Mouse (Mus musculus): ENCODE measurements around the gene Cxcr6.

Cxcr6 gene

DNA sequence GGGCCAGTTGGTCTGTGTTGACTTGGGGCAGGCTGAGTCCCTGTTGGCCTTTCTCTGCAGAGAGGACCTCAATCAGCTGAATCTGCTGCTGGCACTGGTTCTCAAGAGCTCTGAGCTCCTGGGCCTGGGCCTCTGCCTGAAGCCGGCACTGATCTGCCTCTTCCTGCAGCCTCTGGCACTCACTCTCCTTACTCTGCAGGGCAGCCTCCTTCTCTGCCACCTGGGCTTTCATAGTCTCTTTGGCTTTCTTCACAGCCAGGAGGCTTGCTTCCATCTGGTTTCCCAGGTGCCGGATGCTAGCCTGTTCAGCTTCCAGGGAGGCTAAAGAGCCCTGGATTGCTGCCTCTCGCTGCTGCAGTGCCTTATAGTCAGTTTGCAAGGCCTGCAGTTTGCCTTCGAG lies 22.6 kb downstream of the Cxcr6 start:
- no peak for DNase-seq

DNA sequence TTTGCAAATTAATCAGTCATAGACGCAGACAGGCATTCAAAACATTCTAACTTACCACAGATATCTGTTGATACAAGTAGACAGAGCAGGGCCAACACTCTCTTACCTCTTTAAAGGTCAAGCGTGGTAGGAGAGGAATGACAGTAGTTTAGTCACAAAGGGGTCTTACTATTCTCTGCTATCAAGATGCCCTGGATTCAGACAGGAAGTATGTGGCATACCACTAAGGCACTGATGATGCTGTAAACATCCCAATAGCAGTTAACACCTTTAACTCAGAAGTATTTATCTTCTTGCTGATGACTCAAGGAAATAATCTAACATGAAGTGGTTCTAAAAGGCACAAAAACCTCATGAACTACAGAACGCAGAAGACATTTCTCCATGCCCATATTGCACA lies 29.6 kb downstream of the Cxcr6 start:
- DNase-seq = no peak

DNA sequence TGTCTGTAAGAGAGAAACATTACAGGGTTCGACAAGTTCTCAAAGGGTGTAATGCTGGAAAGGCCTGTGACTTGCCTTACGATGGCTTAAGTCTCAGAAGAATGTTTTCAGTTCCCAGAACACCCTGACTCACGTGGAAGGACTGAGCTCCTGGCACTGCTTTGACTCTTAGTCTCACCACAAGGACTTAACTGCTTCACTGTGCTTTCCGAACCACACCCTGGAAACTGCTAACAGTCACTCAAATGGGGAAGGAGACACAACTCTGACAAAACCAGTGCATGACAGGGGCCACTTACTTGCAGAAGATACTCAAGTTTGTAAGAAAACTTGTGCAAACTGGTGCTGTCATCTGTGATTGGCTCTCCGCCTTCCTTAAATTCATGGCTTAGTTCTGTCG lies 34.0 kb downstream of the Cxcr6 start:
- no peak for DNase-seq

DNA sequence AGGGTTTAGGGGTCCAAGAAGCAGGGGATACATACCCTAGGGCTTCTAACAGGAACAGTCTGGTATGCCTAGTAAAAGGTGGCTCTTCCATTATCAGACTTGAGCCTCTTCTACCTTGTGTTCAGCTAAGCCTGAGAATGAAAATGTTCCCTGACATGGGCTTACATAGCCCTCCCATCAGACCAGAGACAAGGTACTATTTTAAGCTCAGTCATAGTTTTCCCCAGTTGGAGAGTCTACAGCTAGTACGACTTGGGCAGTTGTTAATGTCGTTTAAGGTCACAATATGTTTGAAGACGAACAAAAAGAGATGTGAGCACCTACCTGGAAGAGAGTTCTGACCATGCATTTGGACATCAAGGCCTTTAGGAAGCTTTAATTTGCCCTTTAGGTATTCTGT lies 38.2 kb downstream of the Cxcr6 start:
- no peak for DNase-seq

DNA sequence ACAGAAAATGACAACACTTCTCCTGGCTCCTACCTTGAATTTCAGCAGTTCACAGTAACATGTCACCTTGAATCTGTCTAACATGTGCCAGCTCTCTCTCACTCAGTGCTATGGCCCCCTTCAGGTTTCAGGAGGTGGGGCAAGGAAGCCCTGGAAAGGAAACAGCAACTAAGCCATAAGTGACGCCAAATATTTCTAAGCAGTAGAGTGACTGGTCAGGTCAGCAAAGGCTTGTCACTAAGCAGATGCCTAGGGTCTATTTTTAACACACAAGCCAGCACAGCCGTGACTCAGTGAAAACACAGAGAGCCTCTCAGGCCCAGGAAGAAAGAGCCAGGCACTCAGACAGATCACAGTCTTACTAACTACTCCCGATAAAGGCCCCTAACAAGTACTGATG lies 38.8 kb downstream of the Cxcr6 start:
- no peak for DNase-seq

DNA sequence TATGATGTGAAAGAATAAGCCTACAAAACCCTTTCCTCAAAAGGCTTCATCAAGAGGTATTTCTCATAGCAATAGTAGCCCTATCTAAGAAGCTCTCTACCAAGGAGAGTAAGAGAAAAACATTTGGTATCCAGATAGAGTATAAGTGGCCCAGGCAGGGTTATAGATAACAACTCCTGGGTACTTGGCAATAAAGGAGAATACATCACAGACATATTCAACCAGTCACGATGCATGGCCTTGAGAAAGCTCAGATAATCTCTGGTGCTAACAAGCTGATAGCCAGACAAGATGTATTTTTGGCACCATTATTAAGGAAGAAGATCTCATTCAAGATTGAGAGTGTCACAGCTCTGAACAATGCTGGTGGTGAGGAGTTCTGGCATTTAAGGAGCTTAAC lies 40.2 kb downstream of the Cxcr6 start:
- no peak for DNase-seq

DNA sequence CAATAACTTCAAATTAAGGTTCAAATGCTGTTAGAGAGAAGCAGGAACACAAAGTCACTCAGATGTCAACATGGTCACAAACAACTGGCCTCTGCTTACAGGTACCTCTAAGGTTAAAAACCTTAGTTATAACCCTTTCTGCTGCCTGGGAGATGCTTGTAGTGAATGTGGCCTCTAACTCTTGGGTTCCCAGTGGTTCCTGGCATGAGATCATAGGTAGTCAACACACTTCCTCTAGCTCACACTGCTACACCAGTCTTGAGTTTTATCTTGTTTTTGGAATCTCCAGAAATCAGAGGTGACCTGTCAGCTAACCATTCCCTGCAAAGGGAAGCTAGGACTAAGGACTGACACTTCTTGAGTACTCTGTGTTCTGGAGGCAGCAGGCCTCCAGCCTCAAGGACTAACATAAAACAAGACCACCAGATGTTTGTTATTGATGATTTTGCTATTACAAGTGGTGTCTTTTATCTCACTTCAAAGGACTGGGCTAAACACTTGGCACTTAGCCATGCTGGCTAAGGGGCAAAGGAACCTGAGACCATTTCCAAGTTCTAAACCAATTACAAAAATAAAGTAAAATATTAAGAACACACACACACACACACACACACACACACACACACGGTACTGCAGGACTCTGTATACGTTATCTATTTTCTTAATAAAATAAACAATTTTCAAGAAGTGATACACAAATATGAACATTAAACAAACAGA lies 43.9 kb downstream of the Cxcr6 start:
- no peak for DNase-seq

DNA sequence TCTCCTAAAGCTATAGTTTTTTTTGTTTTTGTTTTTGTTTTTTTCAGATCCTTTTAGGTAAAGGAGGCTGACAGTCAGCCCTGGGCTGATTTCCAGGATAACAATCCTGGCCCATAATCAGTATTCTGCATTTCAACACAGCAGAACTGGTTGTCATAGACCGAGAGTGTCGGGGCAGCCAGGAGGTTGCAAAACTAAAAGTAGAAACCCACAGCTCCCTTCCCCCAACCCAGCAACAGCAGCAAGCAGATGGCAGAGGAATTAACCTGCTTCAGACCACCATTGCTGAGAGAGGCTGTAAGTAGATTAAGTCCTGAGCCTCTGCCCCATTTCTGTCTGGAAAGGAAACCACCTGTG lies 44.4 kb downstream of the Cxcr6 start:
- DNase-seq = peak; percentile 6

DNA sequence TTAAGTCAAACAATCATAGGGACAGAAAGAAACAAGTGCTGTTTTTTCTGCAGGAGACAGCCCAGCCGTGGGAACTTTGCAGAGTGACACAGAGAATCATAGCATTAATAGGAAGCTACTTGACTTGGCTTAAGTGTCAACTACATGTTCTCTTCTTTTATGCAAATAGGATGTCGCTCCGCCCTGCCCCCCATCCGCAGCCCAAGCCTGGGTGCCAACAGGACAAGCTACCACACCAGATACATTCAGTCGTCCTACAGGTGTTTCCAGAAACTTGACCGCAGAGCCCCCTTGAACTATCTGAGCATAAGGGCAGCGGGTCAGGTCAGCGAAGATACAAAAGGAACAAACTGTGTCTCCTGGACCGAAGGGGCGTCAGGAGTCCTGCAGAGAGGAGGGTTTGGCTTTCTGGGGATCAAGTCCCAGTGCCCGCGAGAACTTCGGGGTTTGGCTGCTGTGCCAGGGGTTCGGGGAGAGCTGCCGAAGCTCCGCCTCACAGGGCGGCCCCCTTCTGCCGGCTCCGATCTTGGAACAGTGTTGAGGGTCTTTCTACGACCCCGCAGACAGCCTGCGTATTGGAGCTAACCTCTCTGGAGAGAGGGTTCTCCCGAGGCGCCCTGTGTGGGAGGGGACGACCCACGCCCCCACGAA lies 44.9 kb downstream of the Cxcr6 start:
- peak; percentile 58 for DNase-seq

DNA sequence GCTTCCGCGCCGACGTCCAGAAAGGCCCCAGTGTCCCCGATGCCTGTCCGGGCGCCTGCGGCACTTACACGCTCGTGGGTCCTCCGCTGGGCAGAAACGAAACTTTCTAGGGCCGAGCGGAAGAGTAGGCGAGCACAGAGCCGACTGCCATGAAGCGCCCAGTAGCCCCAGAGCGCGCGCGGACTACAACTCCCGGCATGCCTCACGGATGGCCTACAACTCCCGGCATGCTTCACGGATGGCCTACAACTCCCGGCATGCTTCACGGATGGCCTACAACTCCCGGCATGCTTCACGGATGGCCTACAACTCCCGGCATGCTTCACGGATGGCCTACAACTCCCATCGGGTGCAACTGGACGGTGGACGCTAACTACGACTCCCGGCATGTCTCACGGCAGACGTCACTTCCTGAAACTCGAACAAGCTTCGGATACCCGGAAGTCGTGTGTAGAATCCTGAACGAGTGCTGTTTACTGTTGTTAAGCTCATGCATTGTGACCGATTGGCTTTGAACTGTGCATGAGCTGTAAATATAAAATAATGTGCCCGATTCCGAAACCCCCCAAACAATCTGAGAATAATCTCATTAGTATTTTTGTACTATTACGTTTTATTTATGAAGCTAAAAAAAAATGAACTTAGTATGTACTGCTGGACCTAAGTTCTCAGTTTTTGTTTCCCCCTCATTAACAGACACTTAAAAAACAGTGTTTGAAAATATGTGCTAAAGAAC lies 45.6 kb downstream of the Cxcr6 start, which contains the start of gene Fyco1:
Gene Fyco1 (minus strand): TSS at position 187 of the 736 bp plus-strand sequence.
- DNase-seq = peak; percentile 94

DNA sequence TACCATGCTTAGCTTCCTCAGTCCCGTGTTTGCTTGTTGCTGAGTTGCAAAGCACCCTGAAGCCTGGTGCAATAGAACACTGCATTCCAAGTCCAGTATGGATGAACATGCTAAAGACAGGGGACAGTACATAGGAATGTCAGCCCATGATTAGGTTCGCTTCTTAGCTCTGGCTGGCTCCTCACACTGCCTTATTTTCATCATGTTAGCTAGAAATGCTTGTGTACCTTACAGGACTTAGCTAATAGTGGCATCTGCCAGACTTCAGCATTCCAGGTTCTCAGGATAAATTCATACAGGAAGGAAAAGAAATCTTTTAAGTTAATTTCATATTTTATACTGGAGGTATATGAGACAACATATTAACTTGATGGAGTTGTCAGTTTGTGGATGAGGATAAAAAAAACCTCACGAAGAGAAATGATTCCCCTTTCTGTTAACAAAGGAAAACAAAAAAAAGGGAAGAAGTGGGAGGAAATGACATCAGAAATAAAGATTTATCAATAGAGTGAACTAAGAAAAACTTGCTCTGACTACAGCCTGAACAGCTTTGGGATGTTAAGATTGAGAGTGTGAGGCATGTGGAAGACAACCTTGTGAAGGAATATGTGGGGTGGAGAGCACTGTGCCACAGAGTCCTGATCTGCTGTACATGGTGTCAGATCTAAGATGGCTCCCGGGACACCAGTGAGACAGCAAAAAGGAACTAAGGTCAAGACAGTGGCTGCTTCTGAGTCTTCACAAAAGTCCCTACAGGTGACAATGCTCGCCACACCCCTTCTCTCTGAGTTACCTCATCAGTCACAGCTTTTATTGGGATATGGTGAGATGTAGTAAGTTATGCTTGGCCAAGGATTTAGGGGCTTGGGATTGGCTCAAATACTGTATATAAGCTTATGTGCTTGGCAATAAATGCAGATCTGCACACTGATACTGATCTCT lies 46.4 kb downstream of the Cxcr6 start:
- DNase-seq = no peak

DNA sequence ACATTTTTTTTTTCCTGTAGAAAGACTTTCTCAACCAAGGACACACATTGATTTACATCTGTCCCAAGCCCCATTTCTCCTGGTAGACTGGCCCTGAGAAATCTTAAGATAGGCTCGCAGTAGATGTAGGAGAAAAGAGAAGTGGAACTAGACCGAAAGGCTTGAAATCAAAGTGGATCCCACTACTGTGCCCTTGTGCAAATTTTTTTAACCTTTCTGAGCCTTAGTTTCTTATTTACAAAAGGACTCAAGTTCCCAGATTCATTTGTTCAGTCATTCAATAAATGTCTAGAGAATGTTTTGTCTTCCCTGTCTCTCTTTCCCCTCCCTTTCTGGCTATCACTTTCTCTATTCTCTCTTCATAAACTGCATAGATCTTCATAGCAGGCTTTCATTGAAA lies 50.6 kb downstream of the Cxcr6 start:
- DNase-seq = no peak
